Mouse (Mus musculus) heart, postnatal 10 days (tissue): ENCODE results near the gene Pithd1. TPM values are rescaled to one million over a fixed set of nuclear protein-coding genes. Genes with fewer than 3 reads are reported as not detected.
"Not testable (repeated sequence)": the region's sequence is repeated elsewhere in the genome, so short reads cannot be mapped to it uniquely, and the experiment has no call there.

Source experiments
- DNase-seq, 2 experiments: peaks; one replicate each; pipeline ENCODE4 v3.0.0; 2021
- intact Hi-C: fragments of 180-260 bp; cut with DNase I; formaldehyde crosslinking; loops from one replicate; pipeline ENCODE4 v1.15.1; 2025
- total RNA-seq, 2 experiments: library from RNA; stranded (reverse); gene quantifications; 2 replicates each; pipeline ENCODE4 v1.2.3; 2021

Pithd1 gene
- total RNA-seq, 2 experiments from 2014 or later: 20.7 to 21.3 TPM

DNA sequence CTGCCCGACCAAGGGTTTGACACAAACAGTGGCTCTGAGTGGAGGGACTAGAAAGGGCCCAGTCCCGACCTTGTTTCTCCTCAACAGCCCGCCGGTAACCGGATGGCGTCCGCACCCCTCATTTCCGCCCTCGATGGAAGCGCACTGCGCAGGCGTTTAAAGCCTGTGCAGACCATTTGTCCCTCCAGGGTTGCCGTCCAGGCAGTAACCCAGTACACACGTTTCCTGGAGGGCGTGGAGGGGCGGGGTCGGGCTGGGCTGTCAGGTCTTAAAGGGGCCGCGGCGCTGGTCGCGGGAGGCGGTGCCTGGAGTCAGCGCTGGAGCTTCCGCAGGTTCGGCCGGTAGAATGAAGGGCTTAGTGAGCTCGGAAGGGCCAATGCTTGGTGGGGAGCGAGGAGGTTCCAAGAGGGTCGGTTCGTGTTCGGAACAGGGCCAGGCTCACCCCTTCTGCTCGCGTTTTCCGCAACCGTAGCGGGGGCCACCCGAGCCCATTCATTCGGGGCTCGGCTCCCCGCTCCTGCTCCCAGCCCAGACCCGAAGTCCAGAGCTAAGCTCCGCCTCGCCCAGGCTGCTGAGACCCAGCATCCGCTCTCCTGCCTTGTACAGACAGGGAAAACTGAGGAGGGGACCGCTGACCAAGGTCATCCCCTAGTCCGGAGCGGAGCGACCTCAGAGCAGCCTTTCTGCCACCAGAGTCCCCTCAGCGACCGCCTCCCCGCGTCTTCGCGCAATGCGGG lies 23.4 kb downstream of the Pithd1 start, which contains the start of gene Gale:
Gene Gale (plus strand): TSS at position 271 of the 737 bp plus-strand sequence.
- intact Hi-C loops: loop anchor here (5.0 kb wide), 1 partner anchor 199 kb away; no protein-coding TSS in a partner anchor
- peak; percentile 96 for DNase-seq

- intact Hi-C loops: loop anchor here (5.0 kb wide), 1 partner anchor 199 kb away; no protein-coding TSS in a partner anchor
- no peak for DNase-seq
These were observed 24.1 kb downstream of the Pithd1 start for GRCm38 (mm10) chr4:135962946-135963345.

- intact Hi-C loops: loop anchor here (5.0 kb wide), 1 partner anchor 200 kb away; no protein-coding TSS in a partner anchor
These were observed 24.9 kb downstream of the Pithd1 start for GRCm38 (mm10) chr4:135962198-135962597.

DNA sequence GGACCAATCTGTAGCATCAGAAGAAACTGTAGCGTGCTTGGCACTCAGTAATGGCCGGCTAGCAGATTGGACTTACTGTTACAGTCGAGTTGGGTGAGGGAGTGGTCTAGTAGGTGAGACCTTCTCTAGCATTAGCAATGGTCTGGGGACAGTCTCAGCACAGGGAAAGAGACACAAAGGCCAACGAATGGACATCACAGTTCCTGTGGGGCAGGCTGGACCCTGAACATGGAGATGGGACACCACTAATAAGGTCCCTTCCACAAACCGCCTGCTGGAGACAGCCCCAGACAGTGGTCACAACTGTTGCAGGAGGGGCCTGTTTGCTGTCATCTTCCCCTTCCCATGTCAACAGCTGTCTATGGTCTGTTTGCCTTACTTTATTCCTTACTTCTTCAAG lies 25.4 kb downstream of the Pithd1 start:
- intact Hi-C loops: loop anchor here (2.0 to 5.0 kb wide), 2 partner anchors 71 to 201 kb away; no protein-coding TSS in a partner anchor
- DNase-seq: no peak

More at GRCm38 (mm10) chr4:135962198-135962597, 24.9 kb downstream of the Pithd1 start:
- DNase-seq: no peak

GRCm38 (mm10) chr4:135960717-135961116 lies 26.3 kb downstream of the Pithd1 start:
- DNase-seq: peak; percentile 80 to 90
- intact Hi-C loops: loop anchor here (2.0 to 5.0 kb wide), 2 partner anchors 70 to 202 kb away; no protein-coding TSS in a partner anchor

DNA sequence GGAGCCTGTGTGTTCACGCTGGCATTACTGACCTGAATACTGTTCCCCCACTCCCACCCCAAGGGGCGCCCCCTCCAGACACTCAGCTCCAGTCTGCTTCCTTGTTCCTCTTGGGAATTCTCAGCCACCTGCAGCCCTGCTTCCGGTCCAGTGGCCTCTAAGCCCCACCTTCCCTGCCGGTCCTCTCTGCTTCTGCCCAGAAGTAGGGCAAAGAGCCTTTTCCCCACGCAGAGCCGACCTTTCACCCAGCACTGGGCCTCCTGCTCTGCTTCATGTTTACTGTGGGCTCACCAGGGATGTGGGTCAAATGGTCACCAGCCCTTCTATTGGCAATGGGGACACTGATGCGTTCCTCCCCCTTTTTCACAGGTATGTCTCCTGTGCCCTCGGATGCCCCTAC lies 28.7 kb downstream of the Pithd1 start:
- intact Hi-C loops: no loop called here
- DNase-seq: no peak

DNA sequence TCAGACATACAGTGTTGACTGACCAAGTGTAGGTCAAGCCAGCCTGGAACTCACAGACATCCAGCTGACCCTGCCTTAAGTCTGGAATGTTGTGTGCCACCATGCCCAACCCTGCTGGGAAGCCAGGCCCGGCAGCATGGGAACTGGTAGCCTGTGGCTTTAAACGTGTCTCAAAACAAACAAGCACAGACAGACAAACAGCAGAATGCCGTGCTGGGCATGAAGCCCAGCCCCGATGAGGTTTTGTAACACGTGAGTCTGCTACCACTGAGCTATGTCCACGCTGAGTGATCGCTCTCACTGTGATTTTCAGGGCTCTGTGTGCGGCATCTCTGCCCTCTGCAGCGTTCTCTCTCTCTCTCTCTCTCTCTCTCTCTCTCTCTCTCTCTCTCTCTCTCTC lies 31.2 kb downstream of the Pithd1 start:
- DNase-seq: no peak
- intact Hi-C loops: no loop called here

- intact Hi-C loops: no loop called here
- peak; percentile 77 to 89 for DNase-seq
These were observed 32.8 kb downstream of the Pithd1 start for GRCm38 (mm10) chr4:135954241-135954640.

GRCm38 (mm10) chr4:135953179-135953578 lies 33.9 kb downstream of the Pithd1 start:
- intact Hi-C loops: no loop called here
- DNase-seq: no peak

GRCm38 (mm10) chr4:135951505-135951904 lies 35.6 kb downstream of the Pithd1 start:
- intact Hi-C loops: no loop called here
- no peak for DNase-seq

DNA sequence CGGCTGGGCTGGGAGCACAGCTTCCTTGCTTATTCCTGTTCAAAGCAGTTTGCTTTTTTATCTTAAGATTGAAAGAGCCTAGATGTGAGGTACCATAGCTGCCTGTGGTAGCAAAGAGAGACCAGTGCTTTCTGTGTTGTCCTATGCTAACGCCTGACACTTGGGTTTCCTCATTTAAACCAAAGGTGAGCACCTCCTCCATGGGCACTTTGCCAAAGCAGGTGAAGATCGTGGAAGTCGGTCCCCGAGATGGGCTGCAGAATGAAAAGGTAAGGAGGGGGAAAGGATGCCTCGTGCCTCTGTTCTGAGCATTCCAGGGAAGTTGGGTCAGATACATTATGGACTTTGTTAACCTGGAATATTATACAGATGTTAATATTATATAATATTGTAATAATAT lies 36.7 kb downstream of the Pithd1 start:
- intact Hi-C loops: no loop called here
- no peak for DNase-seq

DNA sequence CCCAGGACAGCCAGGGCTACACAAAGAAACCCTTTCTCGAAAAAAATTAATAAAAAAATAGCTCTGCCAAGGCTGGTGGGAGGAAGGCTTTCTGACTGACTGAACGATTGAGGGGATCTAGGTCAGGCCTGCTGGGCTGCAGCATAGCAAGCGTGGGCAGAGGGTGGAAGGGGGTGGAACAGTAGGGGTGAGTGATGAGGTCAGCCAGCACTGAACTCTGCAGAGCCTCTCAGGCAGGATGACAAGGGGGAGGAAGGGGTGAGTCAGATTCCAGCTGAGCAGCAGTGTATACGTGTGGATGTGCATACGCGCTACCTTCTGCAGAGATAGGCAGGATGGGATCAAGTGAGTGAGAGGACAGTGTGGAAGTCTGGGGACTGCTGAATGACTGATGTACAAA lies 37.2 kb downstream of the Pithd1 start:
- DNase-seq: peak; percentile 35 to 41
- intact Hi-C loops: no loop called here

DNA sequence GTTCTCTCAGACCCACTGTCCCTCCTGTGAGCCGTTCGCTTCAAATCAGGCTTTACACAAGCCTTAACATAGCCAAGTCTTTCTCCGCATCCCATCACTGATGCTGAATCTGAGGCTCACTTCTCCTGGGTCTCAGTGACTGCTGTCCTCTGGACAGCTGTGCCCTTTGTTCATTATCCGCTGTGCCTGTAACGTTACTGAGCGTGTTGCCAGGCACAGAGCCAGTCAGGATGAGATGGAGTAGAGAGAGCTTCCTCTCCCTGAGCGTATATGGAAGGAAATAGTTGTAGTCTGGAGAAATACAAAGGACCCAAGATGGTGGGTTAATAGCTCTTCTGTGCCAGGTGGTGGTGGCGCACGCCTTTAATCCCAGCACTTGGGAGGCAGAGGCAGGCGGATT lies 37.6 kb downstream of the Pithd1 start:
- intact Hi-C loops: no loop called here
- peak; percentile 39 to 40 for DNase-seq

DNA sequence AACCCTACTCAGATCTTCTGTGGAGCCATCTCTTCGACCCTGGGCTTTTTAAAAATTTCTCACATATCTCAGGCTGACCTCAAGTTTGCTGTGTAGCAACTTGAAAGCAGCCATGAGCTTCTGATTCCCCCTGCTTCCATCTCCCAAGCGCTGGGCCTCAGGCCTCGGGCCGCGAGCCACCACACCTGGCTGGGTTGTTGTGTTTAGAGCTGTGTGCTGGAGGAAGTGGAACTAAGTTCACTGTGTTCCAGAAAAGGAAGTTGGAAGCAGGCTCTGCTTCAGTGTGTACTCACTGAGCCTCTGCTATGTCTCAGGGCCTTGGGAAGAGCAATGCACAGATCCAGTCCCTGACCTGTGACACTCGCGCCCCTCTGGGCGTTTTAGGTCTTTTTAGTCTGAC lies 38.9 kb downstream of the Pithd1 start:
- intact Hi-C loops: no loop called here
- no peak for DNase-seq

- peak in 1 of 2 experiments; percentile 29 for DNase-seq
- intact Hi-C loops: no loop called here
These were observed 40.3 kb downstream of the Pithd1 start for GRCm38 (mm10) chr4:135946659-135947301.

- peak; percentile 97 to 98 for DNase-seq
- intact Hi-C loops: no loop called here
These were observed 40.8 kb downstream of the Pithd1 start, which contains the start of gene Hmgcl for GRCm38 (mm10) chr4:135946278-135946658. Gene Hmgcl, plus strand, starts transcription at chr4:135946448.

GRCm38 (mm10) chr4:135945706-135946105 lies 41.4 kb downstream of the Pithd1 start:
- intact Hi-C loops: no loop called here
- DNase-seq: no peak

DNA sequence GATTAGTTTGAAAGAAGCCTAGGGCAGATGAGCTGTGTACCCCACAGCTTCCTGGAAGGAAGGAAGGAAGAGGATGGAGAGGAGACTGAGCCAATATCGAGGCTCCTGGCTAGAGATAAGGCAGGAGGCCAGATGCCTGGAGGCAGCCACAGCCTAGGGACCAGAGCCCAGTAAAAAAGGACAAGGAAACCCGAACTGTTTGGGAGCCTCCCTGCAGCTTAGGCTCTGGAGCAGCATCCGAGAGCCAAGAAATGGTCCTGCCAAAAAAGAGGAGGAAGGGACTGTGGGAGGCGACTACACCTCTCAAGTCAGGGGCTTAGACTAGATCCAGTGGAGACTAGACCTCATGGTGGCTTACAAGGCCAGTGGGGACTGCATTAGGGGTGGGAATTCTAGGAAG lies 43.7 kb downstream of the Pithd1 start:
- DNase-seq: peak; percentile 41 to 46

GRCm38 (mm10) chr4:135942193-135942592 lies 44.9 kb downstream of the Pithd1 start:
- intact Hi-C loops: no loop called here
- DNase-seq: no peak

More for the DNA sequence above, 43.7 kb downstream of the Pithd1 start:
- intact Hi-C loops: no loop called here

- DNase-seq, intact Hi-C loops: not testable (repeated sequence)
These were observed 46.0 kb downstream of the Pithd1 start for GRCm38 (mm10) chr4:135941026-135941425.

DNA sequence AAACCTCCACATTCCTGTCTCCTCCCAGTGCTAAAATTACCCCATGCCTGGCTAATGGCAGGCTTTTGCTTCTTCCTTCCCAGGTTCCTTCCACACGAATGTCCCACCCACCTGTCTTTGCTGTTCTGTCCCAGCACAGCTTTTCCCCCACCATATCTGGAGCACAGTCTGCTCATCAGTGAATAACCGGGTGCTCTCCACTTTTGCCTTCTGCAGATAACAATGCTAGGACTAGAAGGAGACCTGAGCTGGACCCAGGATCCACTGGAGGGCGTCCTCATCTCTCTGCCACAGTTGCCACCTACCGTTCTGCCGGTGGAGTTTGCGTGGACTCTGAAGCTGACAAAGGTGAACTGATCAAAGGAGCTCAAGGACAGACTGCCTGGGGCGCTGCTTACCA lies 48.2 kb downstream of the Pithd1 start:
- intact Hi-C loops: no loop called here
- DNase-seq: no peak

DNA sequence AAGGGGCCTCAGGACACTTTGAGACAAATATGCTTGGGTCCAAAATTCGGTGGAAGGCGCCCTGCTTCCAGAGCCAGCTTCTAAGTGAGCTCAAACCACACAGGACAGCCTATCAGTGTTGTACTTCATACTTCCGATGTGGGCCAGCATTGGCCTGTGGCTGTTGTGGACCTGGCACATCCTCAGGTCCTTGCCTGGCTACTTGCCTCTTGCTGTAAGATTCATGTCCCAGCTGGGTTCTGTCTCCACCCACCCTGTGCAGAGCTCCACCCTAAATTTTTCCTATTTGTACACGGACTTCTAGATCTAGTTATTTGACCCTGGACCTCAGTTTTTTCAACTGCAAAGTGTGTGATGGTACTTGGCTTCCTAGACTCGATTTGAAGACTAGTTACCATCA lies 51.6 kb downstream of the Pithd1 start:
- intact Hi-C loops: no loop called here
- DNase-seq: peak; percentile 57 to 66
